Mouse (Mus musculus): Measurements from ENCODE around the gene Csf2ra.
"Not testable (repeated sequence)": the region's sequence is repeated elsewhere in the genome, so short reads cannot be mapped to it uniquely, and the experiment has no call there.

Csf2ra gene

GRCm38 (mm10) chr19:61227941-61228701 lies at the start of gene Csf2ra:
Csf2ra (minus strand) TSS chr19:61228429.
- peak; percentile 11 for DNase-seq (ENCODE audit: low spot score)

- no peak for DNase-seq (ENCODE audit: low spot score)
Observed at GRCm38 (mm10) chr19:61275446-61275845, 47.2 kb upstream of the Csf2ra start.

DNA sequence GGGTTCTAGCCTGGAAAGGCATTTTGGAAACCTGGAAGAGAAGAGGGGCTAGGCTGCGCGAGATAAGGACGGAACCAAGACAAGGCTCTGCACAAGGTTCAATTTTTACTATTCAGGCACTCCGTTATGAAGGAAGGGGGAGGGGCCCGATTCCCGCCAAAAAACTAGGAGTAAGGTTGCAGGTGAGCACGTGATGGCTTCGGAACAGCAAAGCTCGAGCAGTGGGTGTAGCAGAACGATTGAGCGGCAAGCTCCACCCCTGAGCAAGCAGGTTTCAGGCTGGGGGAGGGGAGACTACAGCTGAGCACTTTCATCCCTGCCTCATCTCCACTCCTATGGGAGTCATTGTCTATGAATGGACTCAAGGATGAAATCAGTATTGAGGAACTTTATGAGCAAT lies 40.9 kb upstream of the Csf2ra start:
- DNase-seq (ENCODE audit: low spot score) = not testable (repeated sequence)

DNA sequence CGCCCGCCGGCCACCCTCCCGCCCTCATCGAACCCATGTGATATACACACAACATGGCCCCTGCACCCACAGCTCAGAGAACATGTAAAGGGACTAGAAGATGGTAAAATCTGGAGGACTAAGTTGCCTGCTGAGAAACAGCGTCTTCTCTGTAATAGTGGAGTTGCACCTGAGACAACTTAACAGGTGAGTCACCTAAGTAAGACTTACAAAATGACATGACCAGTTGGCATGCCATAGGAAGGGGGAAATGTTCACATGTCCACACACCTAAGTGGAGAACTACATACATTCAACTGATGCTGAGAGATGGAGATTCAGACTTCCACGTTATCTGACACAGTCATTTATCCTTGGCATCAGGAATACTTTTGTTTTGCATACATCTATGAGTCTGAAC lies 38.9 kb upstream of the Csf2ra start:
- DNase-seq (ENCODE audit: low spot score) = no peak

GRCm38 (mm10) chr19:61266651-61267050 lies 38.4 kb upstream of the Csf2ra start:
- no peak for DNase-seq (ENCODE audit: low spot score)

GRCm38 (mm10) chr19:61266246-61266615 lies 38.0 kb upstream of the Csf2ra start:
- DNase-seq (ENCODE audit: low spot score) = peak; percentile 28

- DNase-seq (ENCODE audit: low spot score) = peak; percentile 57
Observed at GRCm38 (mm10) chr19:61265349-61266245, 37.4 kb upstream of the Csf2ra start.

DNA sequence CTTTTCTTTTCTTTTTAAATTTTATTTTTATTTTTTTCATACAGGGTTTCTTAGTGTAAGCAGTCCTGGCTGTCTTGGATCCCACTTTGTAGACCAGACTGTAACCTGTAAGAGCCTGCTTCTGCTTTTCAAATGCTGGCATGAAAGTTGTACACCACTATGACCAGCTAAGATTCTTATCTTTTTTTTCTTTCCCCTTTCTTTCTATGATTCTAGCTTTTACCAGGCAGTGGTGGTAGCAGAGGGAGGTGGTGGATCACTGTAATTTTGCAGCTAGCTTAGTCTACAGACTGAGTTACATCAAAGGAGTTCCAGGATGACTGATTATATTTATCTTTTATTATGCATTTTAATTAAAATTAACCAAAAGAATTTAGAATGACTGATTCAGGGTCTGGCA lies 36.7 kb upstream of the Csf2ra start:
- no peak for DNase-seq (ENCODE audit: low spot score)

- DNase-seq (ENCODE audit: low spot score) = no peak
Observed at GRCm38 (mm10) chr19:61264227-61264626, 36.0 kb upstream of the Csf2ra start.

GRCm38 (mm10) chr19:61261241-61261640 lies 33.0 kb upstream of the Csf2ra start:
- no peak for DNase-seq (ENCODE audit: low spot score)

DNA sequence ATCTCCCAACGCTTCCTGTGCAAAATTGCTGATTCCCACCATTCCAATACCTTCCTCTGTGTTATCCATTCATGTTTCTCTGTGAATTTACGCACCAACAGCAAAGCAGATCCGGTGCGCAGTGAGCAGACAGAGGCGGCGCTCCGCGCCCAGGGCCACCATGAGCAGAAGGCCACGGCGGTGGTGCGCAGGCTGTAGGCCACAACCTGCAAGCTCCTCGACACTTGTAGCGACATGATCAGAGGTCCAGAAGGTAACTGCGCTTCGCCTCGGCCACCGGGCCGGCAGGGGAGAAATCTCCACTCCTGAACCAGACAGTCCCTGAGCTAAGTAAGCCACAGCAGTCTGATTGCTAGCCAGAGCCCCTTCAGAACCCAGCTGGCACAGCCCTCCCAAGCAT lies 29.5 kb upstream of the Csf2ra start:
- DNase-seq (ENCODE audit: low spot score) = no peak

DNA sequence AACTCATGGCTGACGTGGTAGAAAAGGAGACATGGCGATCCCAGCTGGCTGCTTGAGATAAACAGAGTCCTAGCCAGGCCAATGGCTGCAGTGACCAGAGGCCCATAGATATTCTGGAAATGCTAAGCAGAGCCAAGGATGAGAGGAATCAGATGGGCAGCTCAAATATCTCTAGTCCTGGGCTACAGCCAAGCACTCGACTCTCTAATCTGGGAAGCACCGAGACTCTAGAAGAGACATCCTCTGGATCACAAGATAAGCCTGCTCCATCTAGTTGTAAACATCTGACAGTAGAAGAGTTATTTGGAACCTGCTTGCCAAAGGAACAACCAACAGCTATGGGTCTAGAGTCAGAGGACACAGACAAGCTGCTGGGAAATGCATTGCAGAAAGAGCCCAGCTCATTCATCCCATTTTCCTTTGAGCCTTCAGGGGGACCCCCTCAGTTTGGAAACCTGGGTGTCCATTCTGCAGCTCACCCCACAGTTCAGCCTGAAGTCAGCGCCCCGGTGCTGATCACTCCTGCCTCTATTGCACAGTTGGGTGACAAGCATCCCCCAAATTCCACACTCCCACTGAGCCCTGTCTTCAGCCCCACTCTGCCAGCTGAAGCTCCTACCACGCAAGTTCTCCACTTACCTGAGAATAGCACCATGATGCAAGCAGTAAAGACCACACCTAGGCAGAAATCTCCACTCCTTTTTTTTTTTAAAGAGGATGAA lies 28.1 kb upstream of the Csf2ra start:
- DNase-seq (ENCODE audit: low spot score) = no peak

DNA sequence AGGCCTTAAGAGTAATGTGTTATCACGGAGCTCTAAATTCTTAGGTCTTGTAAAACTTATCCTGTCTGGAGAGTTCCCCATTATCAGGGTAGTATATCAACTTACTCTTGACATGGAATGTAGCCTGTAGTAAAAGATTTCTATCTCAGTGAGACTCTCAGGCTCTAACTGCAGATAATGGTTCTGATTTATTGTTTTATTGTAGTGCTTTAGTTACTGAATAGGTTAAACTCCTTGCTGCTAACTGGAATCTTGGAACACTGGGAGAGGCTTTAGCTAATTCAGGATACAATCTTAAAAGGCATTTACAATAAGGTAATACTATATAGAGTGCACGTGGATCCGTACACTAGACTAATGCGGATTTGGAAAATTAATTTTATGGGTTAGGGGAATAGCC lies 19.1 kb upstream of the Csf2ra start:
- not testable (repeated sequence) for DNase-seq (ENCODE audit: low spot score)

- no peak for DNase-seq (ENCODE audit: low spot score)
Observed at GRCm38 (mm10) chr19:61244721-61245436, 16.6 kb upstream of the Csf2ra start.

DNA sequence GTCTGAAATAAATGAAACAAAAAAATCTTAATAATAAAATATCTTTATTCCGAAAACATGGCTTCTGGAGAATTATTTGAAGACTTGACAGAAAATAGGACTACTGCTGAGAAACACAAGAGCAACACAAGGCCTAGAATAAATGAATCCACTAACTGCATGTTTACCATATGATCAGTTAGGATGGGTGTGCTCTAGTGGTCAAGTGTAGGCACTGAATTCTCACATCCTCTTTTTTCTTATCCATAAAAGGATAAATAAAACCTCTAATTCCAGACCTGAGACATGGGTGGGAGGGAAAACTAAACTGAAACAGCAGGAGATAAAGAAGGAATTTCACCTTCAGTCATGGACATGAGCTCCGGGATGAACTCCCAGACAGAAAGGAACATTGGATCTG lies 9.7 kb upstream of the Csf2ra start:
- DNase-seq (ENCODE audit: low spot score) = no peak

- no peak for DNase-seq (ENCODE audit: low spot score)
Observed at GRCm38 (mm10) chr19:61234532-61234931, 6.3 kb upstream of the Csf2ra start.

DNA sequence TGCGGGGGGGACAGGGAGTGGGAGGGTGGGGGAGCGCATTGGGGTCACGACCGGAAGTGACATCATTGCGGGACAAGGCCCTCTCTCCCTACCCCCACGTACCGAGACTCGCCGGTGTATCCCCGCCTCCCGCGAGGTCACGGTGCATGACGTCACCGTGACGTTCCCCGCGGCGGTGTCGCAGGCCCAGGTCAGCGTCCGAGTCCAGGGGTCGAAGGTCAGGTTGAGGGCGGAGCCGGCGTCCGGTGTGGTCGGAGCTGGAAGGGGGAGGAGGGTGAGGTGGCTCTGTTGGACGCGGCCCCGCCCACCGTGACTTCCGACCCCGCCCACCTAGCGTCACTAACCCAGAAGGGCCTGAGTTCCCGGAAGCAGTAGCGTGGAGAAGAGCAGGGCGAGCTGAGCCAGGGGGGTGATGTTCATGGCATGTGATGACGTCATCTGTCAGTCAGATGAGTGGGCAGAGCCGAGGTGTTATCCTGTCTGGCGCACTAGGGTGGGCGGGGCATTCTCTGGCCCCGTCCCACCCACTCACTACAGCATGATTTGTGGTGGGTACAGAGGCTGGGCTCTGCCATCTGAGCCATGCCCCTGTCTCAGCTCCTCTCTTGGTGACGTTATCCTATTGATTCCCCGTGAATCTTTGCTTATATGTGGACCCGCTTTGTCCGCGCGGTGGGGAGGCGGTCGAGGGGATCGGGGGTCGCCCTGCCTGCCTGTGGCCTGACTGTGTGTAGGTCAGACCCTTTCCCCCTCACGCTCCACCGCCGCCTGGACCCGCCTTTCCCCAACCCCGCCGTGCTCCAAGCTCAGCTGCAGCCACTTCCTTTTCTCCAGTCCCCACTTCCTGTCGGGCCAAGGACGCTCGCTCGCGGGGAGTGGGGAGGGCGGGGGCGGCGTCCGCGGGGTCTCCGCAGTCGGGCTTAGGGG lies 1.0 kb downstream of the Csf2ra start:
- peak; percentile 82 for DNase-seq (ENCODE audit: low spot score)

GRCm38 (mm10) chr19:61226401-61226927 lies 1.8 kb downstream of the Csf2ra start:
- DNase-seq (ENCODE audit: low spot score) = peak; percentile 63

- peak; percentile 76 for DNase-seq (ENCODE audit: low spot score)
Observed at GRCm38 (mm10) chr19:61225526-61226400, 2.5 kb downstream of the Csf2ra start.
